Comparison of ENCODE assay signal across 14 mouse cellular contexts in the genomic region with DNA sequence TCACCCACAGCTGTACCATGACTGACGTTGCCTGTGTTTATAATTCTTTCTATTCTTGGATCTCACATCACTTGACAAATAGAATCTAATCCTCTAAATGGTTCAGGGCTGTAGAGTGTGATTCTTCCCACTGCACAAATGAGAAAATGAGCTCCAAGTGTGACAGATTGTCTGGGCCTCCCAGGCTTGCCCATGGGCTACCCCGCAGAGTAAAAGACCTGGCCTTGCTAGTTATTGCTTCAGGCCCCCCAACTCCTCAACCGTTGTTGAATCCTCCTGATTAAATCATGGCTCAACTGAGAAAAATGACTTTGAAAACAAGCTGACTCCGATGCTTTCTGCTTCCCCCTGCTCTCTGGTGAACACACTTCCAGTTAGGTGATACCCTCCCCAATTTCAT.
DNase-seq lines count a peak whose midpoint lies in the region; ATAC-seq and TF ChIP-seq lines count a peak whose summit lies in the region.
"Had no signal": no experiment of that assay in that cellular context is flagged by ENCODE, and none has a peak within 500 bp of the region (broad histone marks: within the 10 kb centered on the region; RNA-seq: fewer than 3 reads in every experiment).

No protein-coding gene starts in this region.

- no peak for ATAC-seq in hindbrain, postnatal 0 days
- ATAC-seq in hindbrain, embryonic 16.5 days: no peak
- ATAC-seq in midbrain, embryonic 11.5 days (ENCODE audit: low FRiP score): no peak
- peak; percentile 33; the same call in 1 of the 2 replicates for ATAC-seq in stomach, embryonic 16.5 days (ENCODE audit: insufficient read depth, low FRiP score)
- ATAC-seq in stomach, postnatal 0 days (ENCODE audit: low FRiP score, low TSS enrichment): no peak

- H3K36me3 ChIP-seq in hindbrain, postnatal 0 days (ENCODE audit: insufficient read depth, low read length): no peaks in the 10 kb centered on the region
- no peaks in the 10 kb centered on the region for H3K36me3 ChIP-seq in hindbrain, embryonic 16.5 days (ENCODE audit: control insufficient read depth, insufficient read depth, low read length)
- H3K36me3 ChIP-seq in midbrain, embryonic 11.5 days (ENCODE audit: control insufficient read depth, insufficient read depth, low read length): no peaks in the 10 kb centered on the region
- H3K36me3 ChIP-seq in midbrain, embryonic 10.5 days: no peaks in the 10 kb centered on the region
- no peaks in the 10 kb centered on the region for H3K36me3 ChIP-seq in stomach, embryonic 16.5 days (ENCODE audit: control insufficient read depth, insufficient read depth, low read length)
- H3K36me3 ChIP-seq in stomach, postnatal 0 days (ENCODE audit: control insufficient read depth, insufficient read depth, low read length): no peaks in the 10 kb centered on the region
- H3K36me3 ChIP-seq: embryonic facial prominence, embryonic 10.5 days; heart, embryonic 15.5 days; hindbrain, embryonic 15.5 days had no signal

- no peak overlapping the region for H3K4me2 ChIP-seq in hindbrain, postnatal 0 days (ENCODE audit: low read depth, low read length)
- H3K4me2 ChIP-seq in hindbrain, embryonic 16.5 days (ENCODE audit: low read length): no peak overlapping the region
- H3K4me2 ChIP-seq in midbrain, embryonic 11.5 days: no peak overlapping the region
- H3K4me2 ChIP-seq in stomach, embryonic 16.5 days (ENCODE audit: low read depth, low read length): no peak overlapping the region
- no peak overlapping the region for H3K4me2 ChIP-seq in stomach, postnatal 0 days (replicated peaks; ENCODE audit: low read depth)

- H3K4me1 ChIP-seq in hindbrain, postnatal 0 days (ENCODE audit: insufficient read depth, low read length): peaks cover 3% of the 10 kb centered on the region; the same call in 1 of the 2 replicates
- H3K4me1 ChIP-seq in hindbrain, embryonic 16.5 days (ENCODE audit: control insufficient read depth, insufficient read depth, low read depth, low read length): peaks cover 9% of the 10 kb centered on the region
- no peaks in the 10 kb centered on the region for H3K4me1 ChIP-seq in midbrain, embryonic 11.5 days (ENCODE audit: control insufficient read depth, insufficient read depth, low read length)
- peaks cover 6% of the 10 kb centered on the region; the same call in 1 of the 2 replicates for H3K4me1 ChIP-seq in midbrain, embryonic 10.5 days
- peaks cover 3% of the 10 kb centered on the region; the same call in 1 of the 2 replicates for H3K4me1 ChIP-seq in stomach, embryonic 16.5 days (ENCODE audit: control insufficient read depth, insufficient read depth, low read length)
- H3K4me1 ChIP-seq in stomach, postnatal 0 days (replicated peaks; ENCODE audit: control insufficient read depth, insufficient read depth): no peaks in the 10 kb centered on the region

- no peak overlapping the region for H3K4me3 ChIP-seq in hindbrain, postnatal 0 days (ENCODE audit: low read length)
- no peak overlapping the region for H3K4me3 ChIP-seq in hindbrain, embryonic 16.5 days (ENCODE audit: low read length)
- no peak overlapping the region for H3K4me3 ChIP-seq in midbrain, embryonic 11.5 days (ENCODE audit: low read depth, low read length)
- H3K4me3 ChIP-seq in midbrain, embryonic 10.5 days: no peak overlapping the region
- no peak overlapping the region for H3K4me3 ChIP-seq in stomach, embryonic 16.5 days (replicated peaks; ENCODE audit: low read length)
- H3K4me3 ChIP-seq in stomach, postnatal 0 days (ENCODE audit: low read depth, low read length): no peak overlapping the region
- H3K4me3 ChIP-seq: embryonic facial prominence, embryonic 10.5 days; forebrain, embryonic 13.5 days; heart, adult 2 months; hindbrain, embryonic 15.5 days had no signal

- peak; percentile 16 for DNase-seq in hindbrain, postnatal 0 days (ENCODE audit: low spot score)
- peak; percentile 66 for DNase-seq in midbrain, embryonic 11.5 days (ENCODE audit: low spot score, missing footprints)
- no peak for DNase-seq in midbrain, embryonic 10.5 days (ENCODE audit: low spot score)
- no peak for DNase-seq in stomach, postnatal 0 days (ENCODE audit: low spot score)
- DNase-seq in thymus, postnatal 10 days (ENCODE audit: low spot score in 2 of 2): no peak
- DNase-seq: forebrain, postnatal 0 days; gastrocnemius, postnatal 14 days had no signal

- H3K9ac ChIP-seq in hindbrain, postnatal 0 days (replicated peaks; ENCODE audit: low read length): no peak overlapping the region
- no peak overlapping the region for H3K9ac ChIP-seq in hindbrain, embryonic 16.5 days (ENCODE audit: low read depth, low read length)
- H3K9ac ChIP-seq in midbrain, embryonic 11.5 days (ENCODE audit: low read length): no peak overlapping the region
- H3K9ac ChIP-seq in stomach, embryonic 16.5 days (ENCODE audit: low read length): no peak overlapping the region
- H3K9ac ChIP-seq in stomach, postnatal 0 days (ENCODE audit: low read length): no peak overlapping the region
- H3K9ac ChIP-seq: forebrain, embryonic 13.5 days; forebrain, postnatal 0 days; heart, embryonic 15.5 days; hindbrain, embryonic 15.5 days had no signal

- H3K27me3 ChIP-seq in hindbrain, postnatal 0 days (ENCODE audit: insufficient read depth, low read length): no peaks in the 10 kb centered on the region
- no peaks in the 10 kb centered on the region for H3K27me3 ChIP-seq in hindbrain, embryonic 16.5 days (replicated peaks; ENCODE audit: control insufficient read depth, insufficient read depth, low read length)
- no peaks in the 10 kb centered on the region for H3K27me3 ChIP-seq in midbrain, embryonic 11.5 days (ENCODE audit: control insufficient read depth, insufficient read depth, low read length)
- H3K27me3 ChIP-seq in midbrain, embryonic 10.5 days (ENCODE audit: low read depth, poor library complexity, severe bottlenecking): no peaks in the 10 kb centered on the region
- H3K27me3 ChIP-seq in stomach, embryonic 16.5 days (ENCODE audit: control insufficient read depth, insufficient read depth, low read length): no peaks in the 10 kb centered on the region
- no peaks in the 10 kb centered on the region for H3K27me3 ChIP-seq in stomach, postnatal 0 days (ENCODE audit: control insufficient read depth, insufficient read depth, low read length)
- H3K27me3 ChIP-seq: forebrain, embryonic 13.5 days; heart, embryonic 15.5 days; hindbrain, embryonic 15.5 days had no signal

- TF ChIP-seq CTCF in hindbrain, postnatal 0 days (IDR thresholded peaks at IDR 0.05; ENCODE audit: low read depth): no peak
- TF ChIP-seq CTCF in stomach, postnatal 0 days (IDR thresholded peaks at IDR 0.05; ENCODE audit: low read depth): no peak

- H3K9me3 ChIP-seq in hindbrain, postnatal 0 days (ENCODE audit: low read length): no peaks in the 10 kb centered on the region
- no peaks in the 10 kb centered on the region for H3K9me3 ChIP-seq in hindbrain, embryonic 16.5 days (ENCODE audit: control insufficient read depth, low read length)
- H3K9me3 ChIP-seq in midbrain, embryonic 11.5 days (ENCODE audit: control insufficient read depth, low read length): no peaks in the 10 kb centered on the region
- no peaks in the 10 kb centered on the region for H3K9me3 ChIP-seq in midbrain, embryonic 10.5 days (replicated peaks)
- H3K9me3 ChIP-seq in stomach, embryonic 16.5 days (replicated peaks; ENCODE audit: control insufficient read depth, low read length): no peaks in the 10 kb centered on the region
- no peaks in the 10 kb centered on the region for H3K9me3 ChIP-seq in stomach, postnatal 0 days (ENCODE audit: control insufficient read depth, low read length)
- H3K9me3 ChIP-seq: embryonic facial prominence, embryonic 10.5 days; forebrain, embryonic 13.5 days; heart, embryonic 15.5 days; hindbrain, embryonic 15.5 days had no signal

- WGBS in hindbrain, postnatal 0 days: 50% methylated on average over 4 of the region's 4 CpGs
- WGBS in hindbrain, embryonic 16.5 days: 58% methylated on average over 4 of the region's 4 CpGs
- WGBS in midbrain, embryonic 11.5 days: 90% methylated on average over 4 of the region's 4 CpGs
- WGBS in midbrain, embryonic 10.5 days: 86% methylated on average over 4 of the region's 4 CpGs
- WGBS in stomach, embryonic 16.5 days: 44% methylated on average over 4 of the region's 4 CpGs
- WGBS in stomach, postnatal 0 days: 49% methylated on average over 4 of the region's 4 CpGs

- no peak for TF ChIP-seq EP300 in stomach, postnatal 0 days (optimal IDR thresholded peaks at IDR 0.05)

- H3K27ac ChIP-seq in hindbrain, postnatal 0 days: peak overlapping the region; percentile 52; the same call in 1 of the 2 replicates
- no peak overlapping the region; the same call in 1 of the 2 replicates for H3K27ac ChIP-seq in hindbrain, embryonic 16.5 days (ENCODE audit: low read depth, low read length)
- no peak overlapping the region for H3K27ac ChIP-seq in midbrain, embryonic 11.5 days (ENCODE audit: low read depth, low read length)
- H3K27ac ChIP-seq in midbrain, embryonic 10.5 days (replicated peaks): no peak overlapping the region
- H3K27ac ChIP-seq in stomach, embryonic 16.5 days (ENCODE audit: low read length): no peak overlapping the region
- H3K27ac ChIP-seq in stomach, postnatal 0 days (replicated peaks): no peak overlapping the region
- H3K27ac ChIP-seq: embryonic facial prominence, embryonic 10.5 days; heart, adult 2 months had no signal

Comparison
In these comparisons a context has a peak if more than half of its experiments do, and no peak if none do; other contexts are left out.
1. DNase-seq: peak in hindbrain, postnatal 0 days (single experiment) and midbrain, embryonic 11.5 days (single experiment); none in midbrain, embryonic 10.5 days (single experiment), stomach, postnatal 0 days (single experiment) and thymus, postnatal 10 days (0 of 2).